Mouse (Mus musculus): ENCODE results near the gene Ttll5. TPM values are rescaled to one million over a fixed set of nuclear protein-coding genes. Genes with fewer than 3 reads are reported as not detected.
A peak's percentile ranks its signal among the peaks of the same experiment; 100 is the strongest.

Gene Ttll5
- polyA plus RNA-seq, 1 experiment from 2014 or later, result 13.6 TPM

DNA sequence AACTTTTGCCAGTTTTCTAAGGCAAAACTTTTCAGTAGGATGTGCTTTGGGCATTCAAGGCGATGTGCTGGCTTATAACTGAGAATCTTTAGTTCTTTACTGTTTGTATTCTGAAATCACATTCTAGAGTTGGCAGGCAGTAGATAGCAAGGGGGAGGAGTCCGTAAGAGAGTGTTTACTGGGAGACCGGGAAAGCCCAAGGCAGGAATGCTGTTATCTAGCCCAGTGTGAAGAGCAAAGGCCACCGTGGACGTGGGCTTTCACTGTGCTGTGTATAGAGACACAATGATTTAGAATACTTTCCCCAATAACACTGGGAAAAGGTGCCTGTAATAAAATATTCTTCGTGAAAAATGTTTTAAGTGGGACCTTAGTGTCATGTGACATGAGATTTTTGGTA lies 14.7 kb upstream of the Ttll5 start:
- Histone ChIP-seq H3K9me3 (replicated peaks) (no peaks in the 10 kb centered on the region), H3K4me1 (replicated peaks) (peaks cover 32% of the 10 kb centered on the region), H3K27ac (ENCODE audit: poor library complexity, severe bottlenecking) (peak overlapping the region; percentile 15), H3K4me2 (peak overlapping the region; percentile 31; the same call in 1 of the 2 replicates), H3K9ac (no peak overlapping the region), H3K4me3 (no peak overlapping the region), H3K27me3 (replicated peaks) (no peaks in the 10 kb centered on the region), H3K36me3 (peaks cover 19% of the 10 kb centered on the region)
- peak; percentile 77 for ATAC-seq (ENCODE audit: insufficient number of reproducible peaks, low FRiP score)
- 22% methylated on average over 6 of the region's 6 CpGs for WGBS

GRCm38 (mm10) chr12:85810959-85811358 lies 13.5 kb upstream of the Ttll5 start:
- ATAC-seq (ENCODE audit: insufficient number of reproducible peaks, low FRiP score), result no peak
- no peak overlapping the region for H3K9ac ChIP-seq
- no peak overlapping the region for H3K27ac ChIP-seq (ENCODE audit: poor library complexity, severe bottlenecking)
- H3K9me3 ChIP-seq (replicated peaks), result no peaks in the 10 kb centered on the region
- H3K36me3 ChIP-seq, result peaks cover 29% of the 10 kb centered on the region
- H3K4me2 ChIP-seq, result no peak overlapping the region
- no peaks in the 10 kb centered on the region for H3K27me3 ChIP-seq (replicated peaks)
- no peak overlapping the region for H3K4me3 ChIP-seq
- H3K4me1 ChIP-seq (replicated peaks), result peaks cover 32% of the 10 kb centered on the region

DNA sequence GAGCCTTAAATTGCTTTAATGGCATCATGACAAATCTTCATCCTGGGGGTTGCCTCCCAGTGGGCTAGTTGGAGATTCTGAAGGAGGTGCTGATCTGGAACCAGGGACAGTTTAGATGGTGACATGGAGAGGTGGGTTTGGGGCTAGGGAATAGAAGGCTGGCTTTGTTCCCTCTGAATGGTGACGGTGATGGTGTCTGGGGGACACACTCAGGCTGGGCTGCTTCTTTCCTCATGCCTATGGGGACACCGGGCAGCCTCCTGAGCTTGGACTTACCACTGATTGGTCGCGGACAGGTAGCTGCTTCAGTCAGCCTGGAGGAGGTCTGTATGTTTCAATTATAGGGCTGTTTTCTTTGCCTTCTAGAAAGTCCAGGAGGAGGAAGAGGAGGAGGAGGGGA lies 12.8 kb upstream of the Ttll5 start:
- Histone ChIP-seq H3K4me2 (no peak overlapping the region), H3K27ac (ENCODE audit: poor library complexity, severe bottlenecking) (no peak overlapping the region; the same call in 1 of the 2 replicates), H3K4me1 (replicated peaks) (peaks cover 32% of the 10 kb centered on the region), H3K27me3 (replicated peaks) (no peaks in the 10 kb centered on the region), H3K9me3 (replicated peaks) (no peaks in the 10 kb centered on the region), H3K4me3 (no peak overlapping the region), H3K36me3 (peaks cover 36% of the 10 kb centered on the region), H3K9ac (no peak overlapping the region)
- WGBS, result 93% methylated on average over 4 of the region's 4 CpGs
- ATAC-seq (ENCODE audit: insufficient number of reproducible peaks, low FRiP score), result no peak

- H3K9ac ChIP-seq, result no peak overlapping the region
- peak overlapping the region; percentile 29; the same call in 1 of the 2 replicates for H3K27ac ChIP-seq (ENCODE audit: poor library complexity, severe bottlenecking)
- 35% methylated on average over 2 of the region's 2 CpGs for WGBS
- H3K36me3 ChIP-seq, result peaks cover 49% of the 10 kb centered on the region
- peak; percentile 66 for ATAC-seq (ENCODE audit: insufficient number of reproducible peaks, low FRiP score)
- H3K4me2 ChIP-seq, result no peak overlapping the region
- H3K9me3 ChIP-seq (replicated peaks), result no peaks in the 10 kb centered on the region
- no peaks in the 10 kb centered on the region for H3K27me3 ChIP-seq (replicated peaks)
- H3K4me1 ChIP-seq (replicated peaks), result peaks cover 38% of the 10 kb centered on the region
- no peak overlapping the region for H3K4me3 ChIP-seq
Measured at GRCm38 (mm10) chr12:85813599-85813998, 10.9 kb upstream of the Ttll5 start.

GRCm38 (mm10) chr12:85822051-85822450 lies 2.4 kb upstream of the Ttll5 start:
- peaks cover 40% of the 10 kb centered on the region for H3K4me1 ChIP-seq (replicated peaks)
- 77% methylated on average over 9 of the region's 9 CpGs for WGBS
- ATAC-seq (ENCODE audit: insufficient number of reproducible peaks, low FRiP score), result no peak

DNA sequence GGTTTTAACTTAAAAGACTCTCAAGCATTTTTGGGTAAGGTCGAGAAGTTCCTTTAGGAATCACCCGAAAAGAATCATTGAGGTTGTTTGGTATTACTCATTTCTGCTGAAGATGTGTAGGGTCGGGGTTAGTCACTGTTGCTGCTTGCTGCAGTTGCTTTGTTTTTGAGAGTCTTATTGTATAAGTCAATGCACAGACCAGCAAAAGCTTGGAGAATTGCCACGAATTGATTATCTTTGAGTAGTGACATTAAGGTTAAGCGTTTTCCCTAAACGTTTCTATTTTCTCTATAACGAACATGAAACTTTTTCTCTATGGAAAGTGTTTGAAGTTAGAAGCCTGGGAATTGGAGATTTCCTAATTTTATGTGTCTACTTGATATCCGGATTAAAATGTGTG lies 902 bp downstream of the Ttll5 start:
- ATAC-seq (ENCODE audit: insufficient number of reproducible peaks, low FRiP score), result no peak
- H3K27ac ChIP-seq (ENCODE audit: poor library complexity, severe bottlenecking), result peak overlapping the region; percentile 90
- H3K4me1 ChIP-seq (replicated peaks), result peaks cover 18% of the 10 kb centered on the region
- H3K36me3 ChIP-seq, result peaks cover 28% of the 10 kb centered on the region
- peak overlapping the region; percentile 77 for H3K4me2 ChIP-seq
- H3K27me3 ChIP-seq (replicated peaks), result no peaks in the 10 kb centered on the region
- peak overlapping the region; percentile 66 for H3K4me3 ChIP-seq
- peak overlapping the region; percentile 81 for H3K9ac ChIP-seq
- no peaks in the 10 kb centered on the region for H3K9me3 ChIP-seq (replicated peaks)
- 8% methylated on average over 8 of the region's 8 CpGs for whole genome bisulfite sequencing

More at GRCm38 (mm10) chr12:85822051-85822450, 2.4 kb upstream of the Ttll5 start:
- Histone ChIP-seq H3K36me3 (peaks cover 24% of the 10 kb centered on the region), H3K4me3 (no peak overlapping the region), H3K27ac (ENCODE audit: poor library complexity, severe bottlenecking) (no peak overlapping the region), H3K9me3 (replicated peaks) (no peaks in the 10 kb centered on the region), H3K27me3 (replicated peaks) (no peaks in the 10 kb centered on the region), H3K4me2 (no peak overlapping the region), H3K9ac (no peak overlapping the region)

DNA sequence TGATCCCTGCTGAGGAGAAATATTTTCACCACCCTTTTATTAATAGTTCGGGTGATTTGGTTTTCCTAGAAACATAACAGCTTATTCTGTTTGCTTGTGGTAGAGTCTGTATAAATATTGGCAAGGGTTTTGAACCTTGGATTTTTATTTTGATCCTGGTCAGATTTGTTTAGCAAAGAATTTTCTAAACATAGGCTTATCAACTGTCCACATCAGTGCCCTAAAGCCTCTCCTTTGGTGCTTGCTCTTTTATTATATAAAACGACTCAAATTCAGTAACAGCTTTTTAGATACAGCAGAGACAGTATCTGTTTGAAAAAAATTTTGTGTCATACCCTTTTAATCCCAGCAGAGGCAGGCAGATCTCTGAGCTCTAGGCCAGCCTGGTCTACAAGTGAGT lies 1.4 kb downstream of the Ttll5 start:
- H3K9me3 ChIP-seq (replicated peaks), result no peaks in the 10 kb centered on the region
- peaks cover 18% of the 10 kb centered on the region for H3K4me1 ChIP-seq (replicated peaks)
- no peak overlapping the region for H3K9ac ChIP-seq
- no peak overlapping the region for H3K27ac ChIP-seq (ENCODE audit: poor library complexity, severe bottlenecking)
- peaks cover 28% of the 10 kb centered on the region for H3K36me3 ChIP-seq
- no peak overlapping the region for H3K4me3 ChIP-seq
- H3K27me3 ChIP-seq (replicated peaks), result no peaks in the 10 kb centered on the region
- WGBS, result 68% methylated on average over 2 of the region's 2 CpGs
- ATAC-seq (ENCODE audit: insufficient number of reproducible peaks, low FRiP score), result no peak
- H3K4me2 ChIP-seq, result no peak overlapping the region

DNA sequence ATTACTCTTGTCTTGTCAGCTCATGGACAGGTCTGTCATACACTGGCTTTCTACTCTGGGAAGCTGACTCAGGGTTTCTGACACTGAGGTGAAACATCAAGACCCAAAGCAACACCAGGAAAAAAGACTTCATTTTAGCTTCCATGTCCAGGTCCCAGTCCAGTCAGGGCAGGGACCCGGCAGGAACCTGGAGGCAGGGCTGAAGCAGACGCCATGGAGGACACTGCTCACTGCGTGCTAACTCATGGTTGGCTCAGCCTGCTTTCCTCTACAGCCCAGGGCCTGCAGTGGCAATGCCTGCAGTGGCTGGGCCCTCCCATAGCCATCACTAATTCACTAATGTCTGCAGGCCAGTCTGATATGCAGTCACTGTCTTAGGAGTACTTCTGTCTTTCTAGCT lies 4.4 kb downstream of the Ttll5 start:
- WGBS, result 88% methylated on average over 3 of the region's 3 CpGs
- Histone ChIP-seq H3K27ac (ENCODE audit: poor library complexity, severe bottlenecking) (no peak overlapping the region), H3K9me3 (replicated peaks) (no peaks in the 10 kb centered on the region), H3K4me1 (replicated peaks) (peaks cover 2% of the 10 kb centered on the region), H3K9ac (no peak overlapping the region), H3K4me3 (no peak overlapping the region), H3K27me3 (replicated peaks) (no peaks in the 10 kb centered on the region), H3K4me2 (no peak overlapping the region), H3K36me3 (peaks cover 43% of the 10 kb centered on the region)
- no peak for ATAC-seq (ENCODE audit: insufficient number of reproducible peaks, low FRiP score)

GRCm38 (mm10) chr12:85829866-85830265 lies 5.4 kb downstream of the Ttll5 start:
- no peak overlapping the region for H3K27ac ChIP-seq (ENCODE audit: poor library complexity, severe bottlenecking)
- H3K9me3 ChIP-seq (replicated peaks), result no peaks in the 10 kb centered on the region
- WGBS, result 83% methylated on average over 3 of the region's 3 CpGs
- peaks cover 43% of the 10 kb centered on the region for H3K36me3 ChIP-seq
- H3K4me2 ChIP-seq, result no peak overlapping the region
- no peaks in the 10 kb centered on the region for H3K4me1 ChIP-seq (replicated peaks)
- no peak overlapping the region for H3K4me3 ChIP-seq
- H3K27me3 ChIP-seq (replicated peaks), result no peaks in the 10 kb centered on the region
- no peak for ATAC-seq (ENCODE audit: insufficient number of reproducible peaks, low FRiP score)
- no peak overlapping the region for H3K9ac ChIP-seq

- whole genome bisulfite sequencing, result 87% methylated on average over 3 of the region's 3 CpGs
- no peaks in the 10 kb centered on the region for H3K27me3 ChIP-seq (replicated peaks)
- no peak overlapping the region for H3K4me2 ChIP-seq
- H3K27ac ChIP-seq (ENCODE audit: poor library complexity, severe bottlenecking), result no peak overlapping the region
- H3K9me3 ChIP-seq (replicated peaks), result no peaks in the 10 kb centered on the region
- H3K9ac ChIP-seq, result no peak overlapping the region
- H3K4me1 ChIP-seq (replicated peaks), result no peaks in the 10 kb centered on the region
- H3K36me3 ChIP-seq, result peaks cover 43% of the 10 kb centered on the region
- ATAC-seq (ENCODE audit: insufficient number of reproducible peaks, low FRiP score), result no peak
- H3K4me3 ChIP-seq, result no peak overlapping the region
Measured at GRCm38 (mm10) chr12:85830691-85831090, 6.2 kb downstream of the Ttll5 start.

DNA sequence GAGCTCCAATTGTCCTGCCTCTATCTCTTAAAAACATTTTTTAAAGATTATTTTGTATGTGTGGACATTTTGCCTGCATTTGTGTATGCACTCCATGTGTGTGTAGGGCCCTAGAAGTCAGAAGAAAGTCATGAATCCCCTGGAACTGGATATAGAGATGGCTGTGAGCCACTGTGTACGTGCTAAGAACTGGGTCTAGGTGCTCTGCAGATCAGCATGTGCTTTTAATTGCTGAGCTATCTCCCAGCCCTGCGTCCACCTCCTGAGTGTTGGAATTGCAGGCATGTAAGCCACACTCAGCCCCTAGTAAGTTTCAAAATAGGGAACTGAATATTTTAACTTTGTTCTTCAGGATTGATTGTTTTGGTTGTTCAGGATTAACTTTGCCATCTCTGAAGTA lies 10.1 kb downstream of the Ttll5 start:
- H3K4me3 ChIP-seq, result no peak overlapping the region
- 0 out of 2 replicates have a peak overlapping the region, but pooled peaks have one; percentile 11 for H3K27ac ChIP-seq (ENCODE audit: poor library complexity, severe bottlenecking)
- no peak for ATAC-seq (ENCODE audit: insufficient number of reproducible peaks, low FRiP score)
- WGBS, result 63% methylated on average over 2 of the region's 2 CpGs
- no peaks in the 10 kb centered on the region for H3K9me3 ChIP-seq (replicated peaks)
- H3K4me1 ChIP-seq (replicated peaks), result 0 out of 2 replicates have a peak, but pooled peaks cover 2% of the 10 kb centered on the region
- H3K36me3 ChIP-seq, result peaks cover 28% of the 10 kb centered on the region
- no peak overlapping the region for H3K9ac ChIP-seq
- no peak overlapping the region for H3K4me2 ChIP-seq
- H3K27me3 ChIP-seq (replicated peaks), result no peaks in the 10 kb centered on the region

GRCm38 (mm10) chr12:85837765-85838164 lies 13.3 kb downstream of the Ttll5 start:
- H3K4me3 ChIP-seq, result no peak overlapping the region
- H3K36me3 ChIP-seq, result peaks cover 19% of the 10 kb centered on the region
- 88% methylated on average over 2 of the region's 2 CpGs for whole genome bisulfite sequencing
- H3K27me3 ChIP-seq (replicated peaks), result no peaks in the 10 kb centered on the region
- ATAC-seq (ENCODE audit: insufficient number of reproducible peaks, low FRiP score), result no peak
- no peaks in the 10 kb centered on the region for H3K9me3 ChIP-seq (replicated peaks)
- no peak overlapping the region for H3K27ac ChIP-seq (ENCODE audit: poor library complexity, severe bottlenecking)
- H3K4me1 ChIP-seq (replicated peaks), result peaks cover 10% of the 10 kb centered on the region
- H3K4me2 ChIP-seq, result no peak overlapping the region
- H3K9ac ChIP-seq, result no peak overlapping the region
